Mouse (Mus musculus) common myeloid progenitor, adult 5-6 weeks (primary cell): Measurements from ENCODE around the gene Cacnb1. TPM values are rescaled to one million over a fixed set of nuclear protein-coding genes. Genes with fewer than 3 reads are reported as not detected.

Experiments used
- ATAC-seq: replicated peaks from 2 replicates; pipeline ENCODE4 v1.8.0; 2016; ENCODE audit warnings: low read depth, mild to moderate bottlenecking, moderate TSS enrichment, inconsistent platforms; ENCODE audit not compliant: poor library complexity, severe bottlenecking
- total RNA-seq: library from RNA; stranded (forward); fragments of 200-1000, 187-1606 nt; gene quantifications from 2 replicates; pipeline ENCODE4 v1.2.3, GENCODE M21; 2017

Cacnb1 gene
- total RNA-seq, 1 experiment from 2014 or later: not detected

DNA sequence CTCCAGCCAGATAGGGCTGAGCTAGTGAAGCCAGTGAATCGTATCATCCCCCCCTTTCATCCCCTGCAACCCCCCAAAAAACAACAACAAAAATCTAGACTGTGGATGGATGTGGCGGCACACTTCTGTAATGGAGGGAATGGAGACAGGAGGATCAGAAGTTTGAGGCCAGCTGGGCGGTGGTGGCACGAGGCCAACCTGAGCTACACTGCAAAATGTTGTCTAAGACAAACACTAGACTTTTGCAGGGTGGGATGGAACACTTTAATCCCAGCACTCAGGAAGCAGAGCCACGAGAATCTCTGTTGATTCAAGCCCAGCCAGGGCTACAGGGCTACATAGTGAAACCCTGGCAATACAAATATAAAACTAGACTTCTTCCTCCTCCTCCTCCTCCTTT lies 21.2 kb upstream of the Cacnb1 start:
- ATAC-seq: no peak

DNA sequence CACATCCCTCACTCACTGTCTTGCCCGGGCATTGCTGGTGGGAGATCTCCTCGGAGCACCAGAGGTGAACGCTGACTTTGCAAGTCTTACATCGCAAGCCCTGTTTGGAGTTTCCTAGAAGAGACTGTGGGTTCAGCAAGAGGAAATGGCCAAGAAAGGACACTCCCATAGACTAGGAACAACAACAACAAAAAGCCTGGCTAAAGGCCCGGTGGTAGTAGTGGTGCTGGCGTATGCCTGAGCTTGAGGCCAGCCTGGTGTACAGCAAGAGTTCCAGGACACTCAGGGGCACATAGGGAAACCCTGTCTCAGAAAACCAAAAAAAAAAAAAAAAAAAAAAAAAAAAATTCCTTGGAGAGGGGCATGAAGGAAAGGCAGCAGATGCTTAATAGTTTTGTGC lies 19.9 kb upstream of the Cacnb1 start:
- no peak for ATAC-seq

DNA sequence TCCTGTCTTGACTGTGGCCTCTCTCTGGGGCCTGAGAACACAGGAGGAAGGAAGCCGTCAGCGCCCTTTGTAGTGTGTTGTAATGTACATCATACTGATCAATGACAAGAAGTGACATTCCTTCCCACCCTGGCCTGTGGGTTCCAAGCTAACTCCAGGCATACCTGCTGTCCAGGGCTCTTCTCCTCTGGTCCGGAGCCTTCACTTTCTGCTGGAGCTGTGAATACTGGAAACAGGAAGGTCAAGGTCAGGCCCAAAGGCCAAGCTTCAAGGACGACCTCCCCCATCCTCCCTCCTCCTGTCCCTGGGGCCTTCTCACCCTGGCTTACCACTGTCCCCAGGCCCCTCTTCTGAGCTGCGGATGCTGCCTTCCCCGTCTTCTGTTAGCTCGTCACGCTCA lies 18.1 kb upstream of the Cacnb1 start:
- ATAC-seq: no peak

DNA sequence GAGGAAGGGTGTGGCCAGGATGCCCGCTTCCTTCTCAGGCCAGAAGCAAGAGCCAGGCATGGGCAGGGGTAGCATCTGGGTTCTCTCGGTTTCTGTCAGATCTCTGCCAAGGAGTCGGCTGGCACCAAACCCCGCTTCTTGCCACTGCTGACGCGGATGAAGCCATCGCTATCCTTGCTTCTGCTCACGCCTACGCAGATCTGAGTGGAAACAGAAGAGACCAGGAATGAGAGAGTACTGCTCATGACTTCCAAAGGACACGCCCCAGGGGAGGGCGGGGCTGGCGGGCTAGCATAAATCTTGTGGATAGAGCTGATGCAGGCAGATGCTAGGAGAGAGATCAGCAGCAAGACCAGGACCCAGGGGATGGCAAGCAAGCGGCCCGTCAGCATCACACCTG lies 15.0 kb upstream of the Cacnb1 start:
- ATAC-seq: no peak

DNA sequence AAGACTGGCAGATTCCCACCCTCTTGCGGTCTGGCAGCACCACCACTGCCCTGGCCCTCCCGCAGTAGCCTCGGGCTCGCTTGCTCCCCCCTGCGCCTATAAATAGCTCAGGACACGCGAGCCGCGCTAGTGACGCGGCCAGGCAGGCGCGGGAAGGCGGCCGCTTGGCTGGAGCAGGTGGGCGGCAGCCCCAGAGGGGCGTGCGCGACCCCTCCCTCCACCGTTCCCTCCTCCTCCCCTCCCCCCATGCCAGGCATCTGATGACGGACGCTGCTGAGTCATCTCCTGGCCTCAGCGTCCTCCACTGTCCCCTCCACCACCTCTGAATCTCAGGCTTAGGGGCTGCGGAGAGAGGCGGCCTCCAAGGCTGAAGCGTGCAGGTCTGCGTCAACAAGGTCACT lies 13.1 kb upstream of the Cacnb1 start:
- ATAC-seq: peak; percentile 30

DNA sequence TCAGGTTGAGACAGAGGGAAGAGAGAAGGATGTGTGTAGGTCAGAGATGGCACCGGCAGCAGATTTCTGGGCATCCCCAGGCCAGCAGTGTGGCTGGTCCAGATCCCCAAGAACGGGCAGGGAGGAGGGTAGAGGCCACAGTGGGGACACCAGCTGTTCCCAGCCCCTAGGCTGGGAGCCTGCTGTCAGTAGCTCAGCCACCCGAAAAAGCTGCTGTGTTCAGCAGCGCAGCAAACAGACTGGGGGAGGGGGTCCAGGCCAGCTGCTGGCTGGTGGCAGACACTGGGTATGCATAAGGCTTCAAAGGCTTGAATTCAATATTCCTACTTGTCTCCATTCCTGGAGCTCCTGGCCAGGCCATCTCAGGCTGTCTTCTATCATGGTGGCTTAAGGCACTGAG lies 12.0 kb upstream of the Cacnb1 start:
- no peak for ATAC-seq

DNA sequence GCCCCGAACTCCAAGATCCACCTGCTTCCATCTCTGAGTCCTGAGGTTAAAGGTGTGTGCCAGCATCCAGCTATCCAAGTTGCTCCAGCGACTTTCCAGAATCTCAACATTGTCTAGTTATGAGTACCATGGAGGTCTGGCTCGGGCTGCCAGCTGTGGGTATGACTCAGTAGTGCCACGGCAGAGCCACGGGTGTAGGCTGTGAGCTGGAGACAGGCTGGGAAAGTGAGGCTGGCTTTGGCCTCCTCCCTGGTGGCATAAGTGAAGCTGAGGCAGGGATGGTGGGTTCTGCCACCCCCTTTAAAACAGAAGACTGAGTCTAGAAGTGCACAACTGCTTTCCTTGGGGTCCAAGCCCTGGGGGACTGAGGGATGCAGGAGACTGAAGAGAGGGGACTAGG lies 11.2 kb upstream of the Cacnb1 start:
- ATAC-seq: no peak

DNA sequence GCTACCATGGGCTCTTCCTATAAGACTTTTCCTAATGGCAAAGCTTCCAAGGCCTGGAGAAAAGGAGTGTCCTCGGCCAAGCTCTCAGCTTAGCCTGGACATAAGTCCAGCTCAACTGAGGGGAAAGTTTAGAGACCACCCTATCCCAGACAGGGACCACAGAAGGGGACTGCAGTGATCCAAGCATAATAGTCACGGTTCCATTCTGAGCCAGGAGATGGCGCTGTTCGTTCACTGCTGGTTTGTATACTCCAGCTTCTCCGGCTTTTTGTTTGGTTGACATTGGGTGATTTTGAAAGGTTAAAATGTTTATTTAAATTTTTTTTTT lies 8.6 kb upstream of the Cacnb1 start:
- peak; percentile 50 for ATAC-seq

DNA sequence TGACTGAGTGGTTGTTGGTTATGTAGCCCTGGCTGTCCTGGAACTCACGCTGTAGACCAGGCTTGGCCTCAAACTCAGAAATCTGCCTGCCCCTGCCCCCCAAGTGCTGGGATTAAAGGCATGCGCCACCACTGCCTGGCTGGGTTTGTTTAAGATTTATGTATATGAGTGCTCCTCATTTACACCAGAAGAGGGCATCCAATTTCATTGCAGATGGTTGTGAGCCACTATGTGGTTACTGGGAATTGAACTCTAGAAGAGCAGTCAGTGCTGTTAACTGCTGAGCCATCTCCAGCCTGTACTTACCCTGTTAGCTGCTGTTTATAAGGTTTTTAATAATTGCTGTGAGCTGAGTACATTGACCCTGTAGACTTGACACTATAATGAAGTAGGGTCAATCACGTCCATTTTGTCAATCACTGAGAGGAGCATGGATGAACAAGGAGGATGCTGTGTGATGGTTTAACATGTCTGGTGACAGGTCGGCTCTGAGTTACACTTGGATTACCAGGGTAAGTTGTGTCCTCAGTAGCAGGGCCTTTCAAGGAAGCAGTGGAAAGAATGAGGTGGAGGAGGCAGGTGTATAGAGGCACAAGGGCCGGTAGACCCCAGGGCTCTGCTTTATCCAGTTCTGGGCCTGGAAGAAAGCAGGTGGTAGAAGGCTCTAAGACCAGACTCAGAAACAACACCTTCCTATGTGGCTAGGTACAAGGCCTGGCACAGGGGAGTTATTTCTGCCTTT lies 8.0 kb upstream of the Cacnb1 start:
- ATAC-seq: no peak

DNA sequence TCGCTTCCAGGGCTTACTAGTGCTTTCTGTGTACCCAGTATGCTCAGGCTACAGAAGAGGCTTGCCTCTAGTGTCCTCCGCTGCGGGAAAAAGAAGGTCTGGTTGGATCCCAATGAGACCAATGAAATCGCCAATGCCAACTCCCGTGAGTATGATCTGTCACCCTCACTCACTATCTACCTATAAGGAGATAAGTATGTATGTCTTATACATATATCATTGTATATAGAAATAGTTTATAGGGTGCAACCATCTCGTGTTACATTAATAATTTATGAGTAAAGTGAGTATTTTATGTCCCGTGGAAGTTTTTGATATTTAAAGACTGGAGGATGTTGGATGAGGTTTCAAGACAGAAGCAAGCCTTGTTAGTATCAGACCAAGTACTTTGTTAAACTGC lies 5.0 kb upstream of the Cacnb1 start:
- ATAC-seq: no peak

DNA sequence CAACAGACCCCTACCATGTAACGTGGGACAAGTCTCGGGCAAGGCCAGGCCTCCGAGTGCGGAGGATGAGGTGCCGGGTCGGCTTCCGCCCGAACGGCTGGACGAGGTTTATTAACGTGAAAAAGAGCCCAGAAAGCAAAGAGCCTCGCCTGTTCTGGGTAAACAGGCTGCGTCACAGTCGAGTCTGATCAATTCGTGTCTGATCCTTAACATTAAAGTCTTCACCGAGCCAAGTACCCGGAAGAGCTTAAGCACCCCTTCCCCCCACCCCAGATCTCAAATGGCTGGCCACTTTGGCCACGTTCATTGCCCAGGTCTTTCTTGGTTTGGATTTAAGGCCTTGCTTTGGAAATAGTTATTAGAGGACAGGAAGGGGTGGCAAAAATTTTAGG lies 4.5 kb upstream of the Cacnb1 start:
- no peak for ATAC-seq

DNA sequence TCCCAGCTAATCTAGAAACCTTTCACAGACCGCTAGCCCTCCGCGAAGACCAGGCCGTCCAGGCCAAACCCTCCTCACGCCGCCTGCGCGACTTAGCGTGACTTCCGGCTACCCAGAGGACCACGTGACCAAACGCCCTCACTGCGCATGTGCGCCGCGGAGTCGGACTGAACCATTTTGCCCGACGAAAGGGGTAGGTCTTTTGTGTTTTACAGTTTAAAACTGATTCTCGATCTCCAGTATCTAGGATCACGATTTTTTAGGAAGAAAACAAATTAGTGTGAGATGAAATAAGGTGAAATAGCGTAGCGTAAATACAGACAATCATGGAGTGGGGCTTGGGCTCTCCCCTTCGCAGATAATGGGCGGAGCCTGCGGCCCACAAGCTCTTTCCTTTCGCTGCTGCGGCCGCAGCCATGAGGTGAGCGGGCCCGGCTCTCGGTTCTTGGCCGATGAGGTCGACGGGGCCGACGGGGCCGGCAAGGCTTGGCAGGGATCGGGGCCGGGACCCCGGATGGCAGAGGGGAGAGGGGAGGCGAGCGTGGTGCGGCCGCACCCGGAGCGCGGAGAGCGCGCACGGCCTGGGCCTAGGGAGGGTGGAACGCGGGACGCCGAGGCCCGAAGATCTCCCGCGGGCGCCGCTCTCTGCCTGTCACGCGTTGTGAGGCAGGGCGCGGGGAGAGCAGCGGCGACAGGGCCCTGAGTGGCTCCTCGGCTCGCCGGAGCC lies 3.9 kb upstream of the Cacnb1 start, which contains the start of gene Rpl19:
TSS of gene Rpl19 (plus strand) at position 141 of the 727 bp plus-strand sequence.
- ATAC-seq: peak; percentile 75

DNA sequence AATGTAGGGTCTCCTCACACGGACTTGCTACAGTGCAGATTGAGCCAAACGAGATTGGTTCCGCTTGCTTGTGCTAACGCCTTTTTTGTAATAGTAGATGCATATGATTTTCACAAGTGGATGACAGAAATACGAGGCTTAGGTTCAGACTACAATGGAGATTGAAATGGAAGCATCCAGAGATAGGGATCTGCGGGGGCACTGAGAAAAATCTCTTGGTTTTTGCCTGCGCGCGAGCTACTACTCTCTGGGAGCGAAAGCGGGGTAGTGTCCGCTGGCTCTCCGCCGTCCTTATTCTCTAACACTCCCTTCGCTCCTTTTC lies 3.4 kb upstream of the Cacnb1 start:
- ATAC-seq: no peak

DNA sequence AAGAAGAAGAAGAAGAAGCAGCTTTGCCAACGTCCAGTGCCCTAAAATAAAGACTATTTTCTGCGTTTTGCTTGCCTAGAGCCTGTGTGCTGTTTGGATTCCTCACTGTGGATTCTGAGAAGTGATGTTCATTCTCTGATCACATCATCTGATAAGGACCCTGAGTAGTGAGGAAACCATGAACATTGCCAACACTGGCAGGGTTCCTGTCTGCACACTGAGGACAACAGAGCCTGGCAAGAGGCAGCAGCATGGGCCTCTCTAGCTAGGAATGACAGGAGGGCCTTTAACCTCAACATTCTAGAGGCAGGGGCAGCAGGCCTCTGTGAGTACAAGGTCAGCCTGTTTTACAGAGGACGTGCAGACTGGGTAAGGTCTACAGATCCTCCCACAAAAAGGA lies 1.7 kb upstream of the Cacnb1 start:
- ATAC-seq: no peak

DNA sequence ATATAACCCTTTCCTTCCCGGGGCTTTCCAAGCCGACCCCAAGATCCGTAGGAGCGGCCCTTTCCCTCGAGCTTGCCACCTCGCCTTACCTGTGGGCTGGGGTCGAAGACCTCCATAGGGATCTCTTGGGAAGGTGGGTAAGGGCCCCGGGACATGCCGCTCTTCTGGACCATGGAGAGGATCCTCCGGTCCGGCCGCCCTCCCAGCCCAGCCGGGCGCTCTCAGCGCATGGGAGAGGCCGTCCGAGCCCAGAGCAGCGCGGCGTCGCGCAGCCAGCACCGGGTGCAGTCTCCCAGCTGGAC lies 630 bp downstream of the Cacnb1 start:
- ATAC-seq: no peak

DNA sequence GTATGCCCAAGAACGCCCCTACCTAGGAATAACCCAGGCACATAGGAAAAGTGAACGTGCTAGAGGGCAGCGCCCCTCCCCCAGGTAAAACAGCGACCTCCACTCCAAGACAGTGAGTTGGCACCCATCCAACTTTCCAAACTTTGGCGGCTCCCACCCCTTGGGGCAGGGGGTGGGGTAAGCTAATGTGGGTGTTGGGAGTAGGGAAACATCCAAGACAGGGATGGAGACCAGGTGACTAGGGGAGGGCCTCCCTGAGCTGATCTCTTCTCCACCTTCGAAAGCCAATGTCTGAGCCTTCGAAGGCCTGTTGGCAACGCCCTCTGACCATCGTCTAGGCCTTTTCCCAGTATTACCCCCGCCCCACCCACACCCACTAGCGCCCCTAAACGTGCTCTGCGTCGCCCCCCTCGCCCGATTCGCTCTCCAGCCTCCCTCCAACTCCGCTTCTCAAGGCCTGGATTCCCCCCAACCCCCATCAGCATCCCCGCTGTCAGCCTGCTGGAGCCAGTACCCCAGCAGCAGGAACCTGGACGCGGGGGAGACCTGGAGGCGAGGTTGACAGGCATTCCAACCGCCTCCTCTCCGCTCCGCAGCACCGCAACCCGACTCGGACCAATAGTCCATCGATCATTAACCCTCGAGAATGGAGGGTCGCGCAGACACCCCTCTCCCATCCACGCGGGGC lies 1.1 kb downstream of the Cacnb1 start:
- ATAC-seq: no peak

DNA sequence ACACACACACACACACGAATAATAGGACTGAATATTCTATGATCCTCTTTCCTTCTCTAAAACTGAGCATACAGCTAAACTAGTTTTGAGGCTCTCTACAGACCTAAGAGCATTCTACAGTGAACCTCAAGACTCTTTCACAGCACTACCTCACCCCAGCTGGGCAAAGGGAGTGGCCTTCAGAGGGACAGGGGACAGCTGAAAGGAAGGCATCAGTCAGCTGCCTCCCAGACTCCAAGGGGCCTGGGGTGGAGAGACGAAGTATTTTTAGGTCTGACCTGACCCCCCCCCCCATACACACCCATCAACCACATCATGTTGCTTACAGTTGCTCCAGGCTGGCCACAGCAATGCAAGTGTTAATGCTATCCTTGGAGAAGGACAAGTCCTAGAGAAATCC lies 1.7 kb downstream of the Cacnb1 start:
- no peak for ATAC-seq

DNA sequence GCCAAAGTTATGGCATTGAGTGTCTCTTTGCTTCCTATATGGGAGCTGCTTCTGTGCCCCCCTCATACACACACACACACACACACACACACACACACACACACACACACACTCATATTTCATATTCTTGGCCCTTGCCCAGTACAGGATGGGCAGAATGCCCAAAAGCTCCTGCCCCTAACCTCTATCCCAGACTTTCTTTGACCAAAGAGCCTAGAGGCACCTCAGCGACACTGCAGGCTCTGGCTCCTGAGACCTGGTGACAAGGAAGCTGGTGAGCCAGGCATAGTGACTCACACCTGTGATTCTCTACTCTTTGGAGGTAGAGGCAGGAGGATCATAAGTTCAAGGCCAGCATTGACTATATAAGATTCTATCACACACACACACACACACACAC lies 2.1 kb downstream of the Cacnb1 start:
- ATAC-seq: no peak

DNA sequence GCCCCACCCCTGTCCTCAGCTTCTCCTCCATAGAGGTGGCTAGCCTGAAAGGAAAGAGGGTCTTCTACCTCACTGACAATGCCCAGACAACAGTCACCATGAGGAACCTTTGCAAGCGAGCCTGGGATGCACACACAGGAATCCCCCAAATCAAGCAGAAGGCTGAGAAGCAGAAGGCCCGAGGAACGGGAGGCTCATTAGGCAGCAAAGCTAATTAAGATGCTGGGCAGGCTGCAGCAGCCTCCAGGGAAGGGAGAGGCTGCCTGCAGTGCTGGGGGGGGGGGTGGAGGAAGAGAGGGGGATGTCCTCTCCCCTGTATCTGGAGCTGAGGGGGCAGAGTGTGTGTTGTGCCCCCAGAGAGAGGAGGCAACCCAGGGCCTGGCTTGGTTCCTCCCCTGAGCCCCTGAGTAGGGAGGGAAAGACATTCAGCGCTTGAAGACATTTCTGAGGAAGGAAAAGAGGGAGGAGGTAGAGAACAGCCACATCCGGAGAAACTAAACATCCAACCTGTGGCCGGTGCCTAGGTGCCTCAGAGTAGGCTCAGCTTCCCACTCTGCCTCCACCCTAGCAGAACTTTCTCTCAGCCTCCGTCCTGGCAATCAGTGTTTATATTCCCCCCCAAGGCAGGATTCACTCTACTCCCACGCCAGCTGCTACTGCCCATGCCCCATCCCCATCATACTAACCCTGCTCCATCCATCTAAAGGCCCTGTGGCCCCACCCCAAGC lies 2.8 kb downstream of the Cacnb1 start:
- no peak for ATAC-seq

DNA sequence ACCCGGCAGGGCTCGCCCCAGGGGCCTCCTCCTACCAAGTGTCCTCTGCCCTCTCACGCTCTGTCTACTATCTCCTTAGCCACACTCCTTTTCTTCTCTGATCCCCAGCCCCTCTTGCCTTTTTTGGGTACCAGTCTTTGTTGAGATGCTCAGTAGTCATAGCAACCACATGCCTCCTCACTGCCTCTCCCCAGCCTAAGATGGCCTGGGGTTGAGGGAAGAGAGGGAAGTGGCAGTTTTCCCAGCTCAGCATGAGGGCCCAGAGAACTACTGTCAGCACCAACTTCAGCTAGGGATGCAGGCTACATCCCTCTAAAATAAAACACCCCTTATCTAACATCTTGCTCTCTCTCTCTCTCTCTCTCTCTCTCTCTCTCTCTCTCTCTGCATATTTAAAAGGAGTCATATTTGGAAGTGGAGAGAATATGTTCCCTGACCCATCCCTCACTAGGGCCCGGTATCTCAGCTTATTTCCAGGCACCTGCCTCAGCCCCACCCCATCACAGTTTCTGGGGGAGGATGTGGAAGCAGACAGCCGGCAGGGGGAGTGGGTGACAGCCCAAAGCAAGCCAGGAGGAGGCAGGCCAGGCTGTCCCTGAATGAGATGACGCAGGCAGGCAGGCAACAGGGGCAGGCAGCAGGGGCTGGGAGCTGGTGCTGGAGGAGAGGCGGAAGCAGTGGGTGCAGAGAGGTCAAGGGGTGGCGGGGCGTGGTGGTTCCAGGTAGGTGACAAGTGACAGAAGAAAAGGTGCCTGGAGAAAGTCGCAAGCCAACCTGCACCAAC lies 3.8 kb downstream of the Cacnb1 start:
- peak; percentile 36; the same call in 1 of the 2 replicates for ATAC-seq
